Mouse (Mus musculus) myocyte (in vitro differentiated cells): Measurements from ENCODE around the gene Alox12b.

Experiments
- E2F4 ChIP-seq: IDR thresholded peaks from one replicate; pipeline ENCODE4 v1.6.1; 2011; ENCODE audit warnings: mild to moderate bottlenecking, control low read depth, moderate library complexity; ENCODE audit not compliant: insufficient read depth
- MAX ChIP-seq: IDR thresholded peaks from one replicate; pipeline ENCODE4 v1.6.1; 2011; ENCODE audit warnings: low read depth, mild to moderate bottlenecking, control low read depth
- MYOD1 ChIP-seq, 3 experiments: IDR thresholded peaks; one replicate each; pipeline ENCODE4 v1.6.1; 2011; ENCODE audit warnings: control low read depth in 2 of 3, low read depth in 2 of 3, mild to moderate bottlenecking in 2 of 3, moderate library complexity in 1 of 3; ENCODE audit not compliant: insufficient read length in 2 of 3, control insufficient read depth in 1 of 3
- MYOG ChIP-seq, 3 experiments: IDR thresholded peaks; one replicate each; pipeline ENCODE4 v1.6.1; 2011; ENCODE audit warnings: control low read depth in 2 of 3, low read depth in 2 of 3, mild to moderate bottlenecking in 2 of 3; ENCODE audit not compliant: insufficient read length in 2 of 3, control insufficient read depth in 1 of 3, insufficient read depth in 1 of 3
- POLR2A ChIP-seq: IDR thresholded peaks from one replicate; pipeline ENCODE4 v1.6.1; 2011; ENCODE audit warnings: low read depth, mild to moderate bottlenecking, control low read depth, moderate library complexity; ENCODE audit not compliant: insufficient read length
- POLR2AphosphoS2 ChIP-seq: IDR thresholded peaks from one replicate; pipeline ENCODE4 v1.6.1; 2011; ENCODE audit warnings: low read depth, control low read depth; ENCODE audit not compliant: insufficient read length
- REST ChIP-seq: IDR thresholded peaks from one replicate; pipeline ENCODE4 v1.6.1; 2011; ENCODE audit warnings: mild to moderate bottlenecking, control low read depth, moderate library complexity; ENCODE audit not compliant: insufficient read depth, insufficient read length
- SRF ChIP-seq: IDR thresholded peaks from one replicate; pipeline ENCODE4 v1.6.1; 2011; ENCODE audit warnings: low read depth; ENCODE audit not compliant: control insufficient read depth, insufficient read length
- TCF12 ChIP-seq: IDR thresholded peaks from one replicate; pipeline ENCODE4 v1.6.1; 2011; ENCODE audit warnings: mild to moderate bottlenecking, control low read depth; ENCODE audit not compliant: poor library complexity, insufficient read depth, severe bottlenecking
- TCF3 ChIP-seq: IDR thresholded peaks from one replicate; pipeline ENCODE4 v1.6.1; 2011; ENCODE audit warnings: low read depth, control low read depth; ENCODE audit not compliant: insufficient read length
- USF1 ChIP-seq: IDR thresholded peaks from one replicate; pipeline ENCODE4 v1.6.1; 2011; ENCODE audit warnings: low read depth, mild to moderate bottlenecking, control low read depth, moderate library complexity

- TF ChIP-seq POLR2A (peak; percentile 72), POLR2AphosphoS2 (peak; percentile 48), USF1 (no peak), MYOD1 (IDR thresholded peaks at IDR 0.05; ENCODE audit: control insufficient read depth in 1 of 3, insufficient read length in 2 of 3, low read depth in 2 of 3) (peak in 1 of 3 experiments; percentile 56), E2F4 (no peak), TCF12 (no peak), MYOG (IDR thresholded peaks at IDR 0.05; ENCODE audit: control insufficient read depth in 1 of 3, insufficient read depth in 1 of 3, insufficient read length in 2 of 3, low read depth in 2 of 3) (peak in 1 of 3 experiments; percentile 38), SRF (no peak), MAX (no peak), TCF3 (no peak), REST (no peak)
These were observed 34.3 kb upstream of the Alox12b start, which contains the start of gene 9130213A22Rik for GRCm38 (mm10) chr11:69122336-69122951.
